Mouse (Mus musculus): ENCODE results near the gene Tpte. TPM values are rescaled to one million over a fixed set of nuclear protein-coding genes. Genes with fewer than 3 reads are reported as not detected.

The Tpte gene
- total RNA-seq, 2 experiments from 2014 or later: not detected

DNA sequence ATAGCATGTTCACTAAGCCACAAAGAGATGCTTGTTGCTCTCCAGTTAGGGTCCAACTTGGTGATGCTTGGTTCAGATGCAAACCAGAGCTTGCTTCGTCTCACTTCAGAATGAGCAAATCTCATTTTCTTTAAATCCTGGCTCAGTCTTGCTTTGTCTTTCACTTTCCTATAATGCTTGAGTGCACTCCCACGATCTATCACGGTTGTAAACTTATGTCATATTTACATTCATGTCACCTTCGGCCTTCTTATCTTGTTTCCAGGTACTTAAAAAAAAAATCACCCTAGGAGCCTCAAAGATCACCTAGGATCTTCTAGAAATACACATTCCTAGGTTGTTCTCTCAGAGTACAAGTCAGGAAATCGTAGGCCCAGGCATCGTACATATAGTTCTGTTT is 76.6 kb downstream of the Tpte start:
- no peak for ATAC-seq (replicated peaks; ENCODE audit: low FRiP score, poor library complexity, severe bottlenecking)

DNA sequence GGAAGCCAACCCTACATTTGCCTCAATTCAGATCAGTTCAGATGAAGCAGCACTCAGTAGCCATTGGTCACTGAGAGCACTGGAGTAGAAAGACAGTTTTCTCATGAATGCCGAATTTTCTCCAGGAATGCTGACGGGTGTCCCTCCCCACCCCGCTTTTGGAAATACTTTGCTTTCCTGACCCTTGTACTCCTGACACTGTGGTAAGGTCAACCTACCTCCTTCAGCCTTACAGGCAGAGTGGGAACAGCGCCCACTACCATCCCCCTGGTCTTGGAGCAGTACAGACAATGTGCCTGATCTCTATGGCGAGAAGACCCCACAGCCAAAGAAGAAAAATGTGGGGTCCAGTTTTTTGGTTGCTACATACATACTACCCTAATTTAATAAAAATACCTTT is 93.1 kb downstream of the Tpte start:
- no peak for ATAC-seq (replicated peaks; ENCODE audit: low FRiP score, poor library complexity, severe bottlenecking)

DNA sequence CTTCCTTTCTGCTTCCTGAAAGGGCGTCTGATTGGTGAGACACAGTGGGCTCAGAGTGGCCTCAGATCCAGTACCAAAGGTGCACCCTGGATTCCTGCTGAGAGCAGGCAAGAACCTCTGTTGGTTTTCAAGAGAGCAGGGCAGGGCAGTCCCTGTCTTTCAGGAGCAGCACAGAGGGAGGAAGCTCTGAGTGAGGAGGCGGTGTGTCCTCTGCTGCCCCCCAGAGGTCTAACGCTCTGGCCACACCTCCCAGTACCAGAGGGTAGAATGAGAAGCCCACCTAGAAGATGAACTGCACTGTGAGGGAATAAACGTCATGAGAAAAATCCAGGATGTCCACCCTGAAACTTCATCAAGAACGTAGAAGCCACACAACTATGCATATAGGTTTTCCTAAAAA is 93.7 kb downstream of the Tpte start:
- ATAC-seq (replicated peaks; ENCODE audit: low FRiP score, poor library complexity, severe bottlenecking): no peak

GRCm38 (mm10) chr8:22380934-22381333 is 97.7 kb downstream of the Tpte start:
- ATAC-seq (replicated peaks; ENCODE audit: low FRiP score, poor library complexity, severe bottlenecking): no peak

- ATAC-seq (replicated peaks; ENCODE audit: low FRiP score, poor library complexity, severe bottlenecking): no peak
These were observed 99.8 kb downstream of the Tpte start for GRCm38 (mm10) chr8:22382824-22383595.

- no peak for ATAC-seq (replicated peaks; ENCODE audit: low FRiP score, poor library complexity, severe bottlenecking)
These were observed 101.9 kb downstream of the Tpte start for GRCm38 (mm10) chr8:22385158-22385557.

DNA sequence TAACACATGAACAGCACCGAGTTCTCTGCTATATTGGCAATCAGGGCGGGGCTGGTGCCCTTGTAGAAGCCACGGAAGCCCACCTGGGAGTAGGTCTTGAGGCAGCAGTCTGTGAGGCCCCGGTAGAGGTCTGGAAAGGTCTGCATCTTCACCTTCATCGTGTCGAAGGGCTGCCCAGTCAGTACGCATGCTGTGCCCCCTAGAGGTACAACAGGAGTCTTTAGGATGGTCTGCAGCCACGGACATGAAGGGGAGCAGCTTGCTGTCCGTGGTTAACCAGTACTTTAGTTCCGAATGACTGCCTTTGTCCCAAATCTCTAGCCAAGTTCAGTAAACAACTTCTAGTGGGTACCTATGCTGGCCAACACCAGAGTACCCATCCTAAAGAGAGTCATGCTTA is 106.6 kb downstream of the Tpte start:
- no peak for ATAC-seq (replicated peaks; ENCODE audit: low FRiP score, poor library complexity, severe bottlenecking)

DNA sequence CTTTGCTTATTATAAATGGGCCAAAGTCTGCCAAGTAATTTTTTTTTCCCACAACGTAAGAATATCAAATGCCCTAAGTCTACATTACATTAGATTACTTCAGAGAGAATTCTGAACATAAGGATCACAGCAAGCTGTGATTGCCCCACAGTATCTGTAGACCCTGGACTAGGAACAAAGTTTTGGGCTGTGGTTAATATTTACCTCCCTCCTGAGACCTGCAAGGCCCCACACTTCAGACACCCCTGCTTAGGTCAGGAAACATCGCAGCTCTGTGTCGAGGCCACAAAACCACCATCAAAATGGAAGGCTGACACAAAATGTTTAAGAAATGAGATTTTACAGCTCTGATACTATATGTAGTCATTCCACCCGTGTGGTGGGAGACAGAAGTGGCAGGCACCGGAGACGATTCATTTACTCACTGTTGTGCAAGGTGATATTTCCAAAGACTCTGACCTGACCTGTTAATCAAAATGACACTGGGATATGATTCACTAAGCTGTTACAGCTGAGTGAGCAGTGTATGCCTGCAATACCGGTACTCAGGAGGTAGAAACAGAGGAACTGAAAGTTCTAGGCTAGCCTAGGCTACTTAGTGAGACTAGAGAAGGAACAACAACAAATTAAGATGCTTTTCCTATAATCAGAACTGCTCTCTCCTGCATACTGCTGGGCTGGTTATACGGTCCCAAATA is 107.7 kb downstream of the Tpte start:
- ATAC-seq (replicated peaks; ENCODE audit: low FRiP score, poor library complexity, severe bottlenecking): no peak

GRCm38 (mm10) chr8:22394471-22394870 is 111.2 kb downstream of the Tpte start:
- no peak for ATAC-seq (replicated peaks; ENCODE audit: low FRiP score, poor library complexity, severe bottlenecking)

GRCm38 (mm10) chr8:22395256-22395655 is 112.0 kb downstream of the Tpte start:
- ATAC-seq (replicated peaks; ENCODE audit: low FRiP score, poor library complexity, severe bottlenecking): no peak

DNA sequence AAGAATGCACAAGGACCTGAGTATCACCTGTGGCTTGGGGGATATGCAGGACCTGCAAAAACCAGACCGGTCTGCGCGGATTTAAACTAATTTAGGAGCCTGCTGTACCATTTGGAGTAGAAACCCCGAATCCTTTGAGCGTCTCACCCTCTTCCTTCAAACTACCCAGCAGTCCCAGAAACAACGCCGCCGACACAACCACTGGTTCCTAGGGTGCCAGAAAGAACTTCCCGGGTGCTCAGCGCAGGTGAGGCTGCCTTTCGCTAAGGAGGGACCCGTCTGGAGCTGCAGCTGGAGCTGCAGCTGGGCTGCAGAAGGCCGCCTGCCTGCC is 114.5 kb downstream of the Tpte start:
- ATAC-seq (replicated peaks; ENCODE audit: low FRiP score, poor library complexity, severe bottlenecking): no peak

- peak; percentile 65 for ATAC-seq (replicated peaks; ENCODE audit: low FRiP score, poor library complexity, severe bottlenecking)
These were observed 115.1 kb downstream of the Tpte start, which contains the start of gene Slc25a15 for GRCm38 (mm10) chr8:22398142-22398951. Gene Slc25a15 (minus strand): TSS chr8:22398597.

GRCm38 (mm10) chr8:22399285-22399880 is 116.1 kb downstream of the Tpte start:
- ATAC-seq (replicated peaks; ENCODE audit: low FRiP score, poor library complexity, severe bottlenecking): no peak

- no peak for ATAC-seq (replicated peaks; ENCODE audit: low FRiP score, poor library complexity, severe bottlenecking)
These were observed 117.4 kb downstream of the Tpte start for GRCm38 (mm10) chr8:22400593-22400992.

GRCm38 (mm10) chr8:22403235-22403634 is 120.0 kb downstream of the Tpte start:
- ATAC-seq (replicated peaks; ENCODE audit: low FRiP score, poor library complexity, severe bottlenecking): no peak

GRCm38 (mm10) chr8:22405733-22406132 is 122.5 kb downstream of the Tpte start:
- no peak for ATAC-seq (replicated peaks; ENCODE audit: low FRiP score, poor library complexity, severe bottlenecking)

- peak; percentile 70 for ATAC-seq (replicated peaks; ENCODE audit: low FRiP score, poor library complexity, severe bottlenecking)
These were observed 127.5 kb downstream of the Tpte start for GRCm38 (mm10) chr8:22410688-22411281.

- peak; percentile 90 for ATAC-seq (replicated peaks; ENCODE audit: low FRiP score, poor library complexity, severe bottlenecking)
These were observed 128.1 kb downstream of the Tpte start, which contains the start of gene Mrps31 for GRCm38 (mm10) chr8:22411282-22411702. Gene Mrps31 (plus strand): TSS chr8:22411361.

- ATAC-seq (replicated peaks; ENCODE audit: low FRiP score, poor library complexity, severe bottlenecking): 0 out of 2 replicates have a peak, but pooled peaks have one; percentile 24
These were observed 128.7 kb downstream of the Tpte start for GRCm38 (mm10) chr8:22411971-22412370.

Data from erythroblast, adult 5-6 weeks (primary cell).